Mouse (Mus musculus) testis, adult 2 months (tissue): ENCODE measurements at regions not wholly inside any gene's neighbourhood (a gene's known extent, or its start where the extent isn't known, plus 50 kb on each side); places are given as distances from the start of the nearest gene placed in this dataset.

Experiments used
- CTCF ChIP-seq: fragments of 200-500 bp; IDR thresholded peaks from 2 replicates; pipeline ENCODE4 v1.5.1; 2012; ENCODE audit warnings: low read depth, mild to moderate bottlenecking, inconsistent platforms, low read length, moderate library complexity; ENCODE audit not compliant: control insufficient read depth, insufficient read depth, insufficient replicate concordance
- POLR2A ChIP-seq: fragments of 200-500 bp; IDR thresholded peaks from 2 replicates; pipeline ENCODE4 v1.6.1; 2012; ENCODE audit warnings: low read depth, mild to moderate bottlenecking, inconsistent platforms, low read length, moderate library complexity; ENCODE audit not compliant: control insufficient read depth

- TF ChIP-seq CTCF = no peak
- no peak for TF ChIP-seq POLR2A
These were observed 78.9 kb upstream of the Cmc1 start for GRCm38 (mm10) chr9:118228691-118229427.
